Mouse (Mus musculus): ENCODE measurements around the gene Slc27a5. TPM values are rescaled to one million over a fixed set of nuclear protein-coding genes. Genes with fewer than 3 reads are reported as not detected.
A peak's percentile ranks its signal among the peaks of the same experiment; 100 is the strongest.

The Slc27a5 gene
- total and polyA plus RNA-seq, 2 experiments from 2014 or later, result not detected

DNA sequence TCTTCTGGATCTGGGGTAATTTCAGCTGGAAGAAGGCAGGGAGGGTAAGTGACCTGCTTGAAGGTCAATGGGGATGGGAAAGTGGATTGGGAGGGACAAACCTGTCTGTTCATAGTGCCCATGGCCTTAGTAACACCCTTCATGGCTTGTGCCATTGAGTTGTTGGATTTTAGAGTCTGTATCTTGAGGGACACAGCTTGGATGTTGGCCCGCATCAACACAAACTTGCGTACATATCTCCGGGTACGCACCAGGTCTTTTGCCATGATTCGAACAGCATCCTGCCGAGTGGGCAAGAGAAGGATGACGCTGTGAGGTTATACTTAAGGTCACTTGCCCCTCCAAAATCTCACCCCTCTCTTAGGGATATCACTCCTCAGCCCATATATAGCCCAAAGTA, 34.5 kb upstream of the Slc27a5 start:
- WGBS, result 88% methylated on average over 7 of the region's 7 CpGs
- peaks cover 63% of the 10 kb centered on the region for H3K36me3 ChIP-seq (replicated peaks; ENCODE audit: control insufficient read depth, insufficient read depth, low read length)
- ATAC-seq (ENCODE audit: insufficient read depth, low read depth), result no peak

DNA sequence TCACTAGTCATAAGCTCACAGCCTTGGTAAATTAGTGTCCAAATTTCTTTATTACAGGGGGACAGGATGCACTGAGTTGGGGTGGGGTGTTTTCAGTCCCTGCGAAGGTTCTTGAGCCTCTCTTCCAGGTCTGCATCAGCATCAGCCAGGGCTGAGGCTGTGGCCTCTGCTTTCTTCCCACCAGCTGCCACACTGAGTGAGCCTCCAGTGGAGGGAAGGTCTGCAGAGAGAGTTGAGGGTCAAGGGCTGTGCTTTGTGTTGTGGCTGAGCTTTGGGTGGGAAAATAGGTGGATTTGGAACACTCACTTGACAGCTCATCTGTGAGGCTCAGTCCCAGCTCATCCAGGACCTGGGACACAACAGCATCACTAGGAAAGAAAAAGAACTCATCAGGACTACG, 34.0 kb upstream of the Slc27a5 start:
- Histone ChIP-seq H3K4me3 (ENCODE audit: low read depth, low read length) (no peak overlapping the region), H3K27ac (ENCODE audit: low read depth) (no peak overlapping the region), H3K27me3 (ENCODE audit: control insufficient read depth, insufficient read depth, low read length) (no peaks in the 10 kb centered on the region), H3K4me1 (ENCODE audit: control insufficient read depth, insufficient read depth) (peaks cover 22% of the 10 kb centered on the region), H3K36me3 (replicated peaks; ENCODE audit: control insufficient read depth, insufficient read depth, low read length) (peaks cover 69% of the 10 kb centered on the region), H3K4me2 (ENCODE audit: low read depth, low read length) (no peak overlapping the region), H3K9me3 (replicated peaks; ENCODE audit: control insufficient read depth, low read length) (no peaks in the 10 kb centered on the region), H3K9ac (replicated peaks; ENCODE audit: low read depth, low read length) (no peak overlapping the region)
- ATAC-seq (ENCODE audit: insufficient read depth, low read depth), result no peak
- TF ChIP-seq EP300 (IDR thresholded peaks at IDR 0.05; ENCODE audit: low read depth), result no peak
- no peak for TF ChIP-seq CTCF (IDR thresholded peaks at IDR 0.05; ENCODE audit: low read depth)
- 81% methylated on average over 2 of the region's 2 CpGs for WGBS
- no peak for DNase-seq (ENCODE audit: low spot score)

More for the DNA sequence above, 34.5 kb upstream of the Slc27a5 start:
- H3K4me1 ChIP-seq (ENCODE audit: control insufficient read depth, insufficient read depth), result peaks cover 23% of the 10 kb centered on the region
- no peak for DNase-seq (ENCODE audit: low spot score)
- no peaks in the 10 kb centered on the region for H3K27me3 ChIP-seq (ENCODE audit: control insufficient read depth, insufficient read depth, low read length)
- H3K27ac ChIP-seq (ENCODE audit: low read depth), result no peak overlapping the region
- no peak overlapping the region for H3K4me2 ChIP-seq (ENCODE audit: low read depth, low read length)
- H3K9ac ChIP-seq (replicated peaks; ENCODE audit: low read depth, low read length), result no peak overlapping the region
- no peak for TF ChIP-seq EP300 (IDR thresholded peaks at IDR 0.05; ENCODE audit: low read depth)
- H3K4me3 ChIP-seq (ENCODE audit: low read depth, low read length), result no peak overlapping the region
- no peaks in the 10 kb centered on the region for H3K9me3 ChIP-seq (replicated peaks; ENCODE audit: control insufficient read depth, low read length)

DNA sequence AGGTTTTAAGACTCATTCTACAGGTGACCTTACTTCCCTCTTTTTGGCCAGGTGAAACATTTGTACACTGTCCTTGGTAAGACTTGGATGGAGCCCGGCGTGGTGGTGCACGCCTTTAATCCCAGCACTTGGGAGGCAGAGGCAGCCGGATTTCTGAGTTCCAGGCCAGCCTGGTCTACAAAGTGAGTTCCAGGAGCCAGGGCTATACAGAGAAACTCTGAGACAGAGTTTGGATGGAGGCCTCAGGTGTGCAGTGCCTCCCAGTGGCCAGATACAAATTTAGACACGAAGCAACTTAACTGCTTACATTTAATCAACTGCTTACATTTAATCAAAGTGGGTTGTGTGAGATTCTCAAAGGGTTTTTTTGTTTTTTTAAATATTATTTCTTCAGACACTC, 33.1 kb upstream of the Slc27a5 start:
- peaks cover 78% of the 10 kb centered on the region for H3K36me3 ChIP-seq (replicated peaks; ENCODE audit: control insufficient read depth, insufficient read depth, low read length)
- no peak overlapping the region for H3K27ac ChIP-seq (ENCODE audit: low read depth)
- DNase-seq (ENCODE audit: low spot score) (no peak), ATAC-seq (ENCODE audit: insufficient read depth, low read depth) (no peak)
- no peaks in the 10 kb centered on the region for H3K9me3 ChIP-seq (replicated peaks; ENCODE audit: control insufficient read depth, low read length)
- no peak overlapping the region for H3K4me2 ChIP-seq (ENCODE audit: low read depth, low read length)
- no peaks in the 10 kb centered on the region for H3K27me3 ChIP-seq (ENCODE audit: control insufficient read depth, insufficient read depth, low read length)
- TF ChIP-seq EP300 (IDR thresholded peaks at IDR 0.05; ENCODE audit: low read depth), result no peak
- TF ChIP-seq CTCF (IDR thresholded peaks at IDR 0.05; ENCODE audit: low read depth), result peak; percentile 35; the same call in 1 of the 2 replicates
- no peak overlapping the region for H3K4me3 ChIP-seq (ENCODE audit: low read depth, low read length)
- no peak overlapping the region for H3K9ac ChIP-seq (replicated peaks; ENCODE audit: low read depth, low read length)
- WGBS, result 69% methylated on average over 5 of the region's 5 CpGs
- H3K4me1 ChIP-seq (ENCODE audit: control insufficient read depth, insufficient read depth), result peaks cover 20% of the 10 kb centered on the region

DNA sequence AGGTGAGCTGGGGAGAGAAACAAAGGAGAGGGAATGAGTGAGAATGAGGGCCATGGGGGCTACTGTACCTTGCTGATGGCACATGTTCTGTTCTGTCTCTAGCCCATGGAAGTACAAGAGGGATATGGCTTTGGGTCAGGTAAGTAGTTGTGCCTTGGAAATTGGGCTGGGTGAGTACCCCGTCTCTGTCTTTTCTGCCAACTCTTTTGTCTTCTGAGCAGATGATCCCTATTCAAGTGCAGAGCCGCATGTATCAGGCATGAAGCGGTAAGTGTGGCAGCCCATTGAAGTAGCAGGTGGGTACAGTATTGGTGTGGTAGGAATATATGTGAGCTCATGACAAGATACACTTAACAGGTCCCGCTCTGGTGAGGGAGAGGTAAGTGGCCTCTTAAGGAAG, 31.0 kb upstream of the Slc27a5 start:
- DNase-seq (ENCODE audit: low spot score), result no peak
- Histone ChIP-seq H3K36me3 (replicated peaks; ENCODE audit: control insufficient read depth, insufficient read depth, low read length) (peaks cover 78% of the 10 kb centered on the region), H3K9ac (replicated peaks; ENCODE audit: low read depth, low read length) (no peak overlapping the region)

DNA sequence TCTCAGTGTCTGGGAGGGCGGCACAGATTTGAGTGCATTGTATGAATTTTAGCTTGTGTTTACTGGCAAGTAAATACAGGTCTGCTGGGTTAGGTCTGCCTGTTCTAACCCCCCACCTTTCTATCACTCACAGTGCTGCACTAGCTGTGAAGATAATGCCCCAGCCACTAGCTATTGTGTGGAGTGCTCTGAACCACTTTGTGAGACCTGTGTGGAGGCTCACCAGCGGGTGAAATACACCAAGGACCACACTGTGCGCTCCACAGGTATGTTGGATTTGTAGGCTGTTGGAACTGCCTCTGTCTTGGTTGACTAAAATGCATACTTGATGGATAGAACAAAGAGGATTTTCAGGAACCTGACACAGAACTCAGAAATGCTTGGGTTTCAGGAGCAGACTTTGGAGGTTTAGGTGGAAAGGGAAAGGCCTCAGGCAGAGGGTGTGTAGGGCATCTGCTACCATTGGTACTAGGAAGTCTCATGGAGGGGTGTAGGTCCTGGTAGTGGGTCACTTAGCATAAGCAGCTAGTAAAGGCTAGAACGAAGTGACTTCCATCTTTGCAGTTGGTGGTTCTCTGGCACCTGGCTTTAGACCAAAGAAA, 27.6 kb upstream of the Slc27a5 start:
- TF ChIP-seq EP300 (IDR thresholded peaks at IDR 0.05; ENCODE audit: low read depth) (no peak), CTCF (IDR thresholded peaks at IDR 0.05; ENCODE audit: low read depth) (no peak)
- H3K4me3 ChIP-seq (ENCODE audit: low read depth, low read length), result peak overlapping the region; percentile 83
- H3K27me3 ChIP-seq (ENCODE audit: control insufficient read depth, insufficient read depth, low read length), result no peaks in the 10 kb centered on the region
- H3K9ac ChIP-seq (replicated peaks; ENCODE audit: low read depth, low read length), result peak overlapping the region; percentile 80
- DNase-seq (ENCODE audit: low spot score), result no peak
- 31% methylated on average over 4 of the region's 4 CpGs for WGBS
- H3K36me3 ChIP-seq (replicated peaks; ENCODE audit: control insufficient read depth, insufficient read depth, low read length), result peaks cover 53% of the 10 kb centered on the region
- peaks cover 15% of the 10 kb centered on the region for H3K4me1 ChIP-seq (ENCODE audit: control insufficient read depth, insufficient read depth)
- ATAC-seq (ENCODE audit: insufficient read depth, low read depth), result no peak
- H3K9me3 ChIP-seq (replicated peaks; ENCODE audit: control insufficient read depth, low read length), result no peaks in the 10 kb centered on the region
- H3K4me2 ChIP-seq (ENCODE audit: low read depth, low read length), result peak overlapping the region; percentile 93
- peak overlapping the region; percentile 98; the same call in 1 of the 2 replicates for H3K27ac ChIP-seq (ENCODE audit: low read depth)

More for the DNA sequence above, 31.0 kb upstream of the Slc27a5 start:
- Histone ChIP-seq H3K9me3 (replicated peaks; ENCODE audit: control insufficient read depth, low read length) (no peaks in the 10 kb centered on the region), H3K4me1 (ENCODE audit: control insufficient read depth, insufficient read depth) (peaks cover 21% of the 10 kb centered on the region), H3K4me2 (ENCODE audit: low read depth, low read length) (no peak overlapping the region), H3K27me3 (ENCODE audit: control insufficient read depth, insufficient read depth, low read length) (no peaks in the 10 kb centered on the region), H3K27ac (ENCODE audit: low read depth) (no peak overlapping the region), H3K4me3 (ENCODE audit: low read depth, low read length) (no peak overlapping the region)
- ATAC-seq (ENCODE audit: insufficient read depth, low read depth), result no peak
- 88% methylated on average over 4 of the region's 4 CpGs for WGBS
- TF ChIP-seq CTCF (IDR thresholded peaks at IDR 0.05; ENCODE audit: low read depth) (no peak), EP300 (IDR thresholded peaks at IDR 0.05; ENCODE audit: low read depth) (no peak)

DNA sequence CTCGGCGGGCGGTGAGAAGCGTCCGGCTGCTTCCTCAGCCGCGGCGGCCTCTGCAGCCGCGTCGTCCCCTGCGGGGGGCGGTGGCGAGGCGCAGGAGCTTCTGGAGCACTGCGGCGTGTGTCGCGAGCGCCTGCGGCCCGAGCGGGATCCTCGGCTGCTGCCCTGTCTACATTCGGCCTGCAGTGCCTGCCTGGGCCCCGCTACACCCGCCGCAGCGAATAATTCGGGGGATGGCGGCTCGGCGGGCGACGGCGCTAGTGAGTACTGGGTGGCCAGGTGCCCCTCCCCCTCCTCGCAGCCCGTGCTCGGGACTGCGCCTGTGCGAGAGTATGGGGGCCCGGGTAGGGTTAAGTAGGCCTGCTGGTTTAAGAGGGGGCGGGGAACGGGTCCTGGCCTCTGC, 26.8 kb upstream of the Slc27a5 start:
- WGBS, result 0% methylated on average over 44 of the region's 44 CpGs
- Histone ChIP-seq H3K27ac (ENCODE audit: low read depth) (peak overlapping the region; percentile 98), H3K27me3 (ENCODE audit: control insufficient read depth, insufficient read depth, low read length) (no peaks in the 10 kb centered on the region), H3K4me2 (ENCODE audit: low read depth, low read length) (peak overlapping the region; percentile 93), H3K36me3 (replicated peaks; ENCODE audit: control insufficient read depth, insufficient read depth, low read length) (peaks cover 45% of the 10 kb centered on the region), H3K4me3 (ENCODE audit: low read depth, low read length) (peak overlapping the region; percentile 83), H3K4me1 (ENCODE audit: control insufficient read depth, insufficient read depth) (peaks cover 15% of the 10 kb centered on the region), H3K9ac (replicated peaks; ENCODE audit: low read depth, low read length) (peak overlapping the region; percentile 80), H3K9me3 (replicated peaks; ENCODE audit: control insufficient read depth, low read length) (no peaks in the 10 kb centered on the region)
- ATAC-seq (ENCODE audit: insufficient read depth, low read depth) (peak; percentile 68), DNase-seq (ENCODE audit: low spot score) (peak; percentile 61)
- TF ChIP-seq CTCF (IDR thresholded peaks at IDR 0.05; ENCODE audit: low read depth) (peak; percentile 16; the same call in 1 of the 2 replicates), EP300 (IDR thresholded peaks at IDR 0.05; ENCODE audit: low read depth) (no peak)

Measured in heart, postnatal 0 days (tissue).